Mouse (Mus musculus) small intestine, adult 2 months (tissue): ENCODE measurements around the gene Snph.

ENCODE experiments used
- CTCF ChIP-seq: fragments of 200-500 bp; IDR thresholded peaks from 2 replicates; pipeline ENCODE4 v1.5.1; 2012; ENCODE audit warnings: low read depth, mild to moderate bottlenecking, control low read depth, inconsistent platforms, low read length, moderate library complexity, mixed read lengths; ENCODE audit not compliant: insufficient replicate concordance, insufficient read length; ENCODE audit errors: extremely low read depth
- POLR2A ChIP-seq: fragments of 200-500 bp; IDR thresholded peaks from 2 replicates; pipeline ENCODE4 v1.6.1; 2012; ENCODE audit warnings: low read depth, mild to moderate bottlenecking, control low read depth, inconsistent platforms, low read length, moderate library complexity

DNA sequence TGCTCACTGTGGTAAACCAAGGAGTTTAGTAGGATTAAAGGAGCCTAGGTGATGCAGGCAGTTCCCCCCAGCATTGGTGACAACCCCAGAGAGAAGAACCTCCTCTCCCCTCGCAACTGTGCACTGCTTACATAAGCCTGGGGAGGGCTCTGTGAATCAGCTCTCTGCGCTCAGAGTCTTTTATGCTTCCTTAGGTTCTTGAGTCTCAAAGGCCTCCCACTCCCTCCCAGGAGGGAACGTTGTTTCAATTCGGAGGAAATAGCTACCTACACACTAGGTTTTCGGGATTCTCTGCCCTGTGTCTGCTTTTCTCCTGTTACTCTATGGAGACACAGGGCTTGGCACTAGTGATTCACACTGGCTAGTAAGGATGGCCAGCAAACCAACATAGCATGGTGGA lies 57.8 kb downstream of the Snph start:
- TF ChIP-seq POLR2A (no peak), CTCF (no peak)
